Mouse (Mus musculus): ENCODE measurements around the gene Col25a1. TPM values are rescaled to one million over a fixed set of nuclear protein-coding genes. Genes with fewer than 3 reads are reported as not detected.

Col25a1 gene
- polyA plus RNA-seq, 1 experiment, result 0.01 TPM

DNA sequence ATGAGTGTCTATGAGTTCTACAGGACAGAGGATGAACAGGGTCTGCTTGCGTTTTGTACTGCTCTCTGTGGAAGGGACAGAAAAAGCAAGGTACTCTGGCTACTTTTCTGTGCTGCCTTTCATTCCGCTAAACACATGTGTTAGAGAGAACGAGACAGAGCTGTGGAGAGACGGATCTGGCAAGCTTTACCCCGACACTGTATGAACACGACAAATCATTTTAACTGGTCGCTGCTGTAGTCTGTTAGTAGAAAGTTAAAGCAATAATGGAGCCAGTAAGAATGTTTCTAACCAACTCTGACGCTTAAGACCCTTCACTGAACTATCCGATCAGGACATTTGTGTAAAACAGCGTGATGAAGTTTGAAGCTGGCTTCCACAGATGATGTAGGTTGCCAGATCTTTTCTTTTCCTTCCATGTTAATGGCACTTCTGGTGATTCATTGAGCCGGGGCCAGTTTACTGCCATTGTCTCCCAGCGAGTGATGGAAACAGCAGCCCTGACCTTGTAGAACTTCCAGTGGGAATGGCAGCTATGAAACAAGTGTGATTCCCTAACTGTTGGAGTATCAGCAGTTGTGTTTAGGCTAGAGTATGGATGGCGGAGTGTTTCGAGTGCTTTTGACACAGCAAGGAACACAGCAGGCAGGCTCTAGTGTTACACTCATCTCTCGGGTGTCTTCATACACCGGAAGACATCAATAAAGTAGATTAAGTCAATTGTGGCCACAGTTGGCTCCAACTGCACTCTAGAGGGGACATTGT, 437.2 kb downstream of the Col25a1 start:
- Histone ChIP-seq H3K27ac (ENCODE audit: insufficient read depth, low read length) (no peak overlapping the region), H3K4me3 (ENCODE audit: extremely low read depth, insufficient read depth, insufficient read length) (no peak overlapping the region), H3K27me3 (ENCODE audit: control insufficient read depth, insufficient read depth, low read length) (no peaks in the 10 kb centered on the region), H3K4me1 (ENCODE audit: control insufficient read depth, insufficient read depth, insufficient read length) (no peaks in the 10 kb centered on the region), H3K36me3 (ENCODE audit: control insufficient read depth, insufficient read depth, low read length) (no peaks in the 10 kb centered on the region)
- no peak for TF ChIP-seq POLR2A (IDR thresholded peaks at IDR 0.05; ENCODE audit: low read depth, low read length)
- no peak for TF ChIP-seq CTCF (IDR thresholded peaks at IDR 0.05; ENCODE audit: extremely low read depth, insufficient read depth, insufficient read length, insufficient replicate concordance)
- 88% methylated on average over 16 of the region's 16 CpGs for WGBS
- no peak for DNase-seq (ENCODE audit: low read depth in 1 of 2, low spot score in 2 of 2)

DNA sequence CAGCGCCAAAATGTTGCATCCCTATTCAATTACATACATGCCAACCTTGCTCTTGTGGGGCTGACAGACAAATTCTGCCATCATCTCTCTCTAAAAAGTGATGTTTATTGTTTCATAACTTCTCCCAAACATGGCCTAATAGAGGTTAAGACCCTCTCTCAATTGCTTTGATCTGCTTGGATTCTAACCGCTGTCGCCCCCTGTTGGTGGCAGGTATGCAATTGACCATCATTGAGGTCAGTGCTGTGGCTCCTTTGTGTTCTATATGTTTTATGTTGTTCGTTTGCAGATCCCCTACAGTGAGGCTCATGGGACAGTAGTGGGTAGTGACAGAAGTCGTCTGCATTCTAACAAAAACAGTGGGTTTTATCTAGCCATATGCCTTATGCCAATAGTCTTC, 441.9 kb downstream of the Col25a1 start:
- TF ChIP-seq CTCF (IDR thresholded peaks at IDR 0.05; ENCODE audit: extremely low read depth, insufficient read depth, insufficient read length, insufficient replicate concordance) (no peak), POLR2A (IDR thresholded peaks at IDR 0.05; ENCODE audit: low read depth, low read length) (no peak)
- Histone ChIP-seq H3K4me1 (ENCODE audit: control insufficient read depth, insufficient read depth, insufficient read length) (no peaks in the 10 kb centered on the region), H3K27ac (ENCODE audit: insufficient read depth, low read length) (no peak overlapping the region), H3K27me3 (ENCODE audit: control insufficient read depth, insufficient read depth, low read length) (no peaks in the 10 kb centered on the region), H3K36me3 (ENCODE audit: control insufficient read depth, insufficient read depth, low read length) (no peaks in the 10 kb centered on the region), H3K4me3 (ENCODE audit: extremely low read depth, insufficient read depth, insufficient read length) (no peak overlapping the region)
- no peak for DNase-seq (ENCODE audit: low read depth in 1 of 2, low spot score in 2 of 2)
- WGBS, result 76% methylated on average over 5 of the region's 5 CpGs

DNA sequence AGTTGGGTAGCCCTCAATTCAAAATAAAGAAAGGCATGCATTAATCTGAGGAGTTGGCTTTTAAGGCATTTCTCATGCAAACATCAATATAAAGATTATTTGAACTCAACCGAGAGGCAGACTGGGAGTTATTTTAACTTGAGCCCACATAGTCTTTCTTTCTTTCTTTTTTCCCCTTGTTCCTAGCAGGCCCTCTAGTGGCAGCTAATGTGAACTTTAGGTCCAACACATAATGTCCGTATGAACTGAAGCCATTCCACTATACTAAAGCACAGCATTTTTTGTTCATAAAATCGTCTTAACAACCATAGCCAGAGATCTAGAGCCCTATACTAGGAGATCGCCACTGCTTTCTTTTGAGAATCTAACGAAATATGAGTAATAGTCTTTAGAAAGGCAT, 443.4 kb downstream of the Col25a1 start:
- Histone ChIP-seq H3K27ac (ENCODE audit: insufficient read depth, low read length) (no peak overlapping the region), H3K4me3 (ENCODE audit: extremely low read depth, insufficient read depth, insufficient read length) (no peak overlapping the region), H3K27me3 (ENCODE audit: control insufficient read depth, insufficient read depth, low read length) (no peaks in the 10 kb centered on the region), H3K4me1 (ENCODE audit: control insufficient read depth, insufficient read depth, insufficient read length) (no peaks in the 10 kb centered on the region), H3K36me3 (ENCODE audit: control insufficient read depth, insufficient read depth, low read length) (no peaks in the 10 kb centered on the region)
- WGBS, result 25% methylated on average over 5 of the region's 5 CpGs
- TF ChIP-seq POLR2A (IDR thresholded peaks at IDR 0.05; ENCODE audit: low read depth, low read length) (no peak), CTCF (IDR thresholded peaks at IDR 0.05; ENCODE audit: extremely low read depth, insufficient read depth, insufficient read length, insufficient replicate concordance) (no peak)
- no peak for DNase-seq (ENCODE audit: low read depth in 1 of 2, low spot score in 2 of 2)

DNA sequence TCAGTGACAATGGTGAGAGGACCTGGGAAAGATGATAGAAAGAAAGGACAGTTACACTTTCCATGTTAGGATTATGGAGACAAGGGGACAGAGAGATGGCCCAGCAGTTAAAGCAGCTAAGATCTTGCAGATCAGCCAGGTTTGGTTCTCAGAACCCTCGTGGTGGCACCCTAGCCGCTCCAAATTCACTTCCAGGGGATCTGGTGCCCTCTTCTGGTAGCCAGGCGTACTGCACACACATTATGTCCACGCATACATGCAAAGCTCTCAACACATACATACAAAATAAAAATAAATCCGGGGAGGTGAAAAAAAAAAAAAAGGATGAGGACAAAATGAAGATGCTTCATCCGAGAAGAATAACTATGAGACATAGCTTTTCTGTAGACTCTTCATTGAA, 445.4 kb downstream of the Col25a1 start:
- WGBS, result 68% methylated on average over 6 of the region's 6 CpGs
- Histone ChIP-seq H3K4me3 (ENCODE audit: extremely low read depth, insufficient read depth, insufficient read length) (no peak overlapping the region), H3K36me3 (ENCODE audit: control insufficient read depth, insufficient read depth, low read length) (no peaks in the 10 kb centered on the region), H3K4me1 (ENCODE audit: control insufficient read depth, insufficient read depth, insufficient read length) (no peaks in the 10 kb centered on the region), H3K27ac (ENCODE audit: insufficient read depth, low read length) (no peak overlapping the region), H3K27me3 (ENCODE audit: control insufficient read depth, insufficient read depth, low read length) (no peaks in the 10 kb centered on the region)
- TF ChIP-seq CTCF (IDR thresholded peaks at IDR 0.05; ENCODE audit: extremely low read depth, insufficient read depth, insufficient read length, insufficient replicate concordance) (no peak), POLR2A (IDR thresholded peaks at IDR 0.05; ENCODE audit: low read depth, low read length) (no peak)
- DNase-seq (ENCODE audit: low read depth in 1 of 2, low spot score in 2 of 2), result no peak

DNA sequence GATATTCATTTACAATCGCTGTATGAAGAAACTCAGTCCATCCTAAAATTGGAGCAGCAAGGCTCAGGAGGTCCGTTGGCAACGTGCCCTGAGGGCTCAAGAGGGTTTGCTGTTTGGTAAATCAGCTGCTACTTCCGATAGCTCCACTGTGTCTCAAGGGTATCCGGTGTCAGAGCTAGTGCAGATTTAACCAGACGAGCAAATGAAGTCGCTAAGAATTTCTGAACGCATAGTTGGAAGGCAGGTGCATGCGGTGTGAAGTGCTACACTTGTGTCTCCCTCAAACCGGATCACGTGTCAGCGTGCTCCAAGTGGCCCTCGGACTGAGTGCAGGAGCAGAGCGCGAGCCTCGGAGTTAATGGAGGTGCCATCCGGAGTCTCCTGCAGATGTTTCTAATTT, 448.2 kb downstream of the Col25a1 start:
- TF ChIP-seq POLR2A (IDR thresholded peaks at IDR 0.05; ENCODE audit: low read depth, low read length) (no peak), CTCF (IDR thresholded peaks at IDR 0.05; ENCODE audit: extremely low read depth, insufficient read depth, insufficient read length, insufficient replicate concordance) (no peak)
- Histone ChIP-seq H3K27ac (ENCODE audit: insufficient read depth, low read length) (no peak overlapping the region), H3K4me1 (ENCODE audit: control insufficient read depth, insufficient read depth, insufficient read length) (no peaks in the 10 kb centered on the region), H3K27me3 (ENCODE audit: control insufficient read depth, insufficient read depth, low read length) (no peaks in the 10 kb centered on the region), H3K36me3 (ENCODE audit: control insufficient read depth, insufficient read depth, low read length) (no peaks in the 10 kb centered on the region), H3K4me3 (ENCODE audit: extremely low read depth, insufficient read depth, insufficient read length) (no peak overlapping the region)
- 81% methylated on average over 17 of the region's 17 CpGs for WGBS
- no peak for DNase-seq (ENCODE audit: low read depth in 1 of 2, low spot score in 2 of 2)

DNA sequence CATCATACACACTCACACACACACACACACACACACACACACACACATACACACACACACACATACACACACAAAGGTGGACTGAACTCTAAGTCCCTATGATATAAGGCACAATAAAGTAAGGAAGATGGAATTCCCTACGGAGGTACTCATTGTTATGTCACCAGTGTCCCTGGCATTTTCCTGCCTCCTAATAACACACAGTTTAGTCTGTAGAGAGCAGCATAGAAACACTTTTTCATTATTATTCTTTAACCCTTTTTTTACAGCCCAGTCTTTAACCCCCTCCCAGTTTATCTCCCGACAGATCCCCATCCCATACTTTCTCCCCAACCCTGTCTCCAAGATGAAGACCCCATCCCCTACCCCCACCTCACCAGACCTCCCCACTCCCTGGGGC, 450.3 kb downstream of the Col25a1 start:
- H3K36me3 ChIP-seq (ENCODE audit: control insufficient read depth, insufficient read depth, low read length), result no peaks in the 10 kb centered on the region
- DNase-seq (ENCODE audit: low read depth in 1 of 2, low spot score in 2 of 2), result no peak
- WGBS, result 85% methylated on average over 2 of the region's 2 CpGs

DNA sequence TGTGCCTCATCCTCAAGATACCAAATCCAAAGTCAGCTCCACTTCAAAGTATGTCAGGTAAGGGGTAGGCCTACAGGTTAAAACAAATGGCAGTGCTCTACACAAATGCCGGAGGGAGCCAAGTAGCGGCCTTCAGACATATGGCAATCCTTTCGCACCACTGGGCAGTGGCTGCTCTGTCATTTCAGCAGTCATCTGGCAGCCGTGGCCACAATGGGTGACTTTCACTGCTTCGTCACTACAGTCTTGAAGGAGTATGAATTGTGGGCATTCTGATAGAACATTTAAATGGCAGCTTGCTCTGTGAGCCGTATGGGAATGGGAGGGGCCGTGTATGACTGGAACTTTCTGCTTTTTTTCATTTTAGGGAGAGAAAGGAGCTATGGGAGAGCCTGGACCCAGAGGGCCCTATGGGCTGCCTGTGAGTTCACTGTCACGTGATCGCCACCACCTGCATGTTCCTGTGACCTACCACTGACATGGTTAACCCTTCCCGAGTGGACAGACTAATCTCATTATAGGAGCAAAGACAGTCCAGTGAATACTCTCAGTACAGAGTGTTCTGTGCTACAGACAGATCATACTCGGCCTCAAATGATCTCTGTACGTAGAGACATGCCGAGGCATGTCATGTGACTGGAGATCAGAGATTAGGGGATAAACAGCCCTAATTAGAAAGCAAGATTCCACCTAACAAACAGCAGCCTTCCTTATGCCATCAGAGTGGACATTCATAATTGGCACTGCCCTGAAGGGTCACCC, 451.8 kb downstream of the Col25a1 start:
- no peak for DNase-seq (ENCODE audit: low read depth in 1 of 2, low spot score in 2 of 2)
- Histone ChIP-seq H3K27me3 (ENCODE audit: control insufficient read depth, insufficient read depth, low read length) (no peaks in the 10 kb centered on the region), H3K27ac (ENCODE audit: insufficient read depth, low read length) (no peak overlapping the region), H3K4me3 (ENCODE audit: extremely low read depth, insufficient read depth, insufficient read length) (no peak overlapping the region), H3K4me1 (ENCODE audit: control insufficient read depth, insufficient read depth, insufficient read length) (no peaks in the 10 kb centered on the region), H3K36me3 (ENCODE audit: control insufficient read depth, insufficient read depth, low read length) (no peaks in the 10 kb centered on the region)
- WGBS, result 90% methylated on average over 13 of the region's 13 CpGs
- TF ChIP-seq CTCF (IDR thresholded peaks at IDR 0.05; ENCODE audit: extremely low read depth, insufficient read depth, insufficient read length, insufficient replicate concordance) (no peak), POLR2A (IDR thresholded peaks at IDR 0.05; ENCODE audit: low read depth, low read length) (no peak)

More for the DNA sequence above, 450.3 kb downstream of the Col25a1 start:
- Histone ChIP-seq H3K27me3 (ENCODE audit: control insufficient read depth, insufficient read depth, low read length) (no peaks in the 10 kb centered on the region), H3K4me1 (ENCODE audit: control insufficient read depth, insufficient read depth, insufficient read length) (no peaks in the 10 kb centered on the region), H3K27ac (ENCODE audit: insufficient read depth, low read length) (no peak overlapping the region), H3K4me3 (ENCODE audit: extremely low read depth, insufficient read depth, insufficient read length) (no peak overlapping the region)
- TF ChIP-seq POLR2A (IDR thresholded peaks at IDR 0.05; ENCODE audit: low read depth, low read length) (no peak), CTCF (IDR thresholded peaks at IDR 0.05; ENCODE audit: extremely low read depth, insufficient read depth, insufficient read length, insufficient replicate concordance) (no peak)

Data from spleen, adult 2 months (tissue).